Mouse (Mus musculus) cerebellum, adult 2 months (tissue): ENCODE results near the gene Lrfn3. TPM values are rescaled to one million over a fixed set of nuclear protein-coding genes. Genes with fewer than 3 reads are reported as not detected.

Experiments
- DNase-seq, 2 experiments: peaks; one replicate each; pipeline ENCODE4 v3.0.0; 2021
- H3K27ac ChIP-seq: fragments of 200-500 bp; 2 replicates; pipeline ENCODE4 v1.5.1; 2012; ENCODE audit warnings: low read length, control low read depth, inconsistent platforms; ENCODE audit not compliant: insufficient read depth
- H3K27me3 ChIP-seq: fragments of 200-500 bp; 2 replicates; pipeline ENCODE4 v1.6.1; 2012; ENCODE audit warnings: inconsistent platforms, mild to moderate bottlenecking, low read length, moderate library complexity; ENCODE audit not compliant: control insufficient read depth, insufficient read depth
- H3K4me1 ChIP-seq: fragments of 200-500 bp; 2 replicates; pipeline ENCODE4 v1.6.1; 2011; ENCODE audit warnings: low read length; ENCODE audit not compliant: control insufficient read depth, insufficient read depth
- H3K4me3 ChIP-seq: fragments of 200-500 bp; replicated peaks from 2 replicates; pipeline ENCODE3; 2011; ENCODE audit warnings: mild to moderate bottlenecking, low read depth, low read length, control low read depth; ENCODE audit not compliant: insufficient read depth
- CTCF ChIP-seq: fragments of 200-500 bp; IDR thresholded peaks from 2 replicates; pipeline ENCODE4 v1.5.1; 2011; ENCODE audit warnings: low read depth, mild to moderate bottlenecking, control low read depth, low read length, moderate library complexity, borderline replicate concordance; ENCODE audit not compliant: insufficient read depth
- POLR2A ChIP-seq: fragments of 200-500 bp; IDR thresholded peaks from 2 replicates; pipeline ENCODE4 v1.6.1; 2011; ENCODE audit warnings: low read length, control low read depth, borderline replicate concordance; ENCODE audit not compliant: insufficient read depth
- WGBS: fragments of 180-500 bp; shearing (Covaris S2); methylation state at CpG from one replicate; pipeline ENCODE4 v1.1.7; 2018; 5-methylcytosine and 5-hydroxymethylcytosine counted together
- polyA plus RNA-seq: library from polyadenylated mRNA; depleted of rRNA; stranded (reverse); fragments of >200 nt; gene quantifications from 2 replicates; pipeline ENCODE4 v1.2.3, GENCODE M21; 2012

Gene Lrfn3
- polyA plus RNA-seq, 1 experiment: 20.4 TPM

DNA sequence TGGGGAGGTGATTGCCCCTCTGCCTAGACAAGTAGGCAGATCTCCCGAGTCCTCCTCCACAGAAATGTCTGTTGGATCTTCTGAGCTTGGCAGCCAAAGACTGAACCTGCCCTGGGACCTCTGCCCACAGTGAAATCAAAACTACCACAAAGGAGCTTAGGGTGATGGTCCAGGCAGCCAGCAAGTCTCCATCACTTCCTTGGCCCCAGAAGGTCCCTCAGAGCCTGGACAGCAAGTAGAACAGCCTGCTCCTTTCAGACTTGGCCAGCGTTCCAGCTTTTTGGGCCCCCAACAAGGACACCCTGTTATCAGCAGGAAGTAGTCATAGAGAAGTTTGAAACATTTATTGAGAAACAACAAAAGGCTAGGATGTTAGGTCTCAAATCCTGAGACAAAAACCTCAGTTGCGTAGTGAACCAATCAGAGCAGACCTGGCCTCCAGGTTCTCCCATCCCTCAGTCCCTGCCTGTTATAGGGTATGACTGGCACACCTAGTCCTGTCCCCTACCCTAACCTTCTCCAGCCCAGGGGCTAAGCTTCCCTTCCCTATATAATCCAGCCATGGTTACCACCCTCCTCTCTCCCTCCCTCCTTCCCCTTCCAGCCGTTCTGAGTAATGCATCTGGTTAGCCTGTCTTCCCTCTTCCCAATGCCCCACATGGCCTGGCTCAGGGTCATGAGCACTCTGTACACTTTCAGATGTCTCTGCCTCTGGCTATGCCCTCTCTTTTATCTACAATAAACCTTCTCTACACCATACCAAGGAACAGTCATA lies 30.4 kb upstream of the Lrfn3 start:
- H3K27me3 ChIP-seq: no peaks in the 10 kb centered on the region
- 61% methylated on average over 4 of the region's 4 CpGs for WGBS
- H3K4me3 ChIP-seq: no peak overlapping the region
- DNase-seq: no peak
- H3K4me1 ChIP-seq: no peaks in the 10 kb centered on the region
- no peak for TF ChIP-seq POLR2A
- TF ChIP-seq CTCF: no peak
- H3K27ac ChIP-seq: no peak overlapping the region

DNA sequence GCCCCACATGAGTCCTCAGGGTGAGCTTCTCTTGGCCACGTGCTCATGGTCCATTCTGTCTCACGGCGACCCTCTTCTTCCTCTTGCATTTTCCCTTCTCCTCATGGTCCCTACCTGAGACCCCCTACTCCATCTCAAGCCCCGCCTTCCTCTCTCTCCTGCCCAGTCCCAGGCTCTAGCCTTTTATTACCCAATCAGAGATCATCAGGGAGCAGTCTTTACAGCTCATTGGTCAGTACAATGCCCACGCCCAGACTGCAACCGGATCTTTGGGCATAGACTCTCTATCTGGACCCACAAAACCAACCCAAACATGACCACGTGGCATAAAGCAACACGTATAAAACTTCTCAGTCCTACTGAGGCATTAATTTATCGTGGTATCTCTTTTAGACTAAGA lies 21.5 kb upstream of the Lrfn3 start:
- Histone ChIP-seq H3K27ac (no peak overlapping the region), H3K27me3 (no peaks in the 10 kb centered on the region), H3K4me3 (no peak overlapping the region), H3K4me1 (no peaks in the 10 kb centered on the region)
- TF ChIP-seq POLR2A (no peak), CTCF (no peak)
- no peak for DNase-seq
- 84% methylated on average over 9 of the region's 9 CpGs for WGBS

DNA sequence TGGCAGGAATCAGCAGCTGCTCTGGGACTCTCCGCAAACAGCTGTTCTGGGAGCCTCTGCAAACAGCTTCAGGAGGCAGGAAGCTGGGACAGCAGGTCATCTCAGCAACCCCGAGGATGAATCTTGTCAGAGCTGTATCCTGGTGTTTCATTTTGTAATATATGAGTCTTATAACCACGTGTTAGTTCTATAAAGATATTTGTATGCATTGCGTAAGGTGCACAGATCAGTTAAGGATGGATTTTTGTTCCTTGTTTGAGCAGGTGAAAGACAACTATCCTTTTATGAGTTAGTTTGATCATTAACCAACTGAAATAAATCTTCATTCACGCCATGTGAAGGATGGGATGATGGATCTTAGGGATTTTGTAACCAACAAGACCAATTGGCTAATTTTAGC lies 17.5 kb upstream of the Lrfn3 start:
- TF ChIP-seq POLR2A (no peak), CTCF (no peak)
- WGBS: 52% methylated on average over 5 of the region's 5 CpGs
- Histone ChIP-seq H3K27ac (no peak overlapping the region), H3K4me1 (no peaks in the 10 kb centered on the region), H3K27me3 (no peaks in the 10 kb centered on the region), H3K4me3 (no peak overlapping the region)
- DNase-seq: no peak

DNA sequence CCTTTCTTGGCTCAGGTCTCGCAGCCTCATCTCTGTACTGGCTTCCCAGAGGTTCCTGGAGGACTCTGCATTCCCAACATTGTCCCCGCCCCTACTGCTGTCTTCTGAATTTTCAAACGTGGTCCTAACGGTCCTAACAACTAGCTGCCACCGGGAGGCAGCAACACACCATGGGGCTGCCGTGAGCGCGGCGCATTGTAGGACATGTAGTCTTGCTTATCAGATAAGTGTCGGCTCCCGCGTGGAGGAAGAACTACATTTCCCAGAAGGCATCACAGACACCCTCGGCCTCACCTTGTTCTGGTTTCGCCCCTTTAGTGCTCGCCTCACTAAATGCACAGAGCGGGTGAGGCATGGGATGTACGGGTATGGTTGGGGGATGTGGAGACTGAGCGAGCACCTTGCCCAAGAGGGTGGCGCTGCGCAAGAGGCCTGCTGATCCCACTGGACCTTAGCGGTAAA lies 11.0 kb upstream of the Lrfn3 start:
- Histone ChIP-seq H3K27me3 (no peaks in the 10 kb centered on the region), H3K27ac (peak overlapping the region; percentile 19), H3K4me3 (peak overlapping the region; percentile 59), H3K4me1 (no peaks in the 10 kb centered on the region)
- TF ChIP-seq POLR2A (peak; percentile 97), CTCF (peak; percentile 95)
- under 1% methylated on average over 21 of the region's 21 CpGs for WGBS
- peak; percentile 95 to 98 for DNase-seq

GRCm38 (mm10) chr7:30367466-30367865 lies 4.9 kb upstream of the Lrfn3 start:
- Histone ChIP-seq H3K27ac (no peak overlapping the region), H3K4me3 (no peak overlapping the region), H3K4me1 (peaks cover 16% of the 10 kb centered on the region; the same call in 1 of the 2 replicates), H3K27me3 (no peaks in the 10 kb centered on the region)
- WGBS: 83% methylated on average over 2 of the region's 2 CpGs
- TF ChIP-seq POLR2A (no peak), CTCF (no peak)
- no peak for DNase-seq

DNA sequence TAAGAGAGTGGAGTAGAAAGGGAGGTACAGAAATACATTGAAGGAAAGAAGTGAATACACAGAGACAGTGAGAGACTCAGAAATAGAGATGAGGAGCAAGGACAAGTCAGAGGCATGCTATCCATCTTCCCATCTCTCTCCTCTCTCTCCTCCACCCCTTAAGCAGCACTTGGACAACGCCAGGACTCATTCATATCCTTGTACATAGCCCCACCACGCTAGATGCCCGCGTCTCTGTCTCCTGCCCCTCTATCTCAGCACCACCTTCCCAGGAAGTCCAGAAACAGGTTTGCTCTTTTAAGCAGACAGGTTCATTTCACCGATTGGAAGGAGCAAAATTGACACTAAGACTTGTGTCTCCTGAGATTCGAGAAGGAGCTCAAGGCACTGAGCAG lies 769 bp upstream of the Lrfn3 start:
- DNase-seq: no peak
- Histone ChIP-seq H3K4me3 (peak overlapping the region; percentile 85), H3K4me1 (peaks cover 34% of the 10 kb centered on the region), H3K27me3 (no peaks in the 10 kb centered on the region), H3K27ac (peak overlapping the region; percentile 80)
- TF ChIP-seq POLR2A: no peak
- TF ChIP-seq CTCF: no peak
- WGBS: 18% methylated on average over 6 of the region's 6 CpGs

DNA sequence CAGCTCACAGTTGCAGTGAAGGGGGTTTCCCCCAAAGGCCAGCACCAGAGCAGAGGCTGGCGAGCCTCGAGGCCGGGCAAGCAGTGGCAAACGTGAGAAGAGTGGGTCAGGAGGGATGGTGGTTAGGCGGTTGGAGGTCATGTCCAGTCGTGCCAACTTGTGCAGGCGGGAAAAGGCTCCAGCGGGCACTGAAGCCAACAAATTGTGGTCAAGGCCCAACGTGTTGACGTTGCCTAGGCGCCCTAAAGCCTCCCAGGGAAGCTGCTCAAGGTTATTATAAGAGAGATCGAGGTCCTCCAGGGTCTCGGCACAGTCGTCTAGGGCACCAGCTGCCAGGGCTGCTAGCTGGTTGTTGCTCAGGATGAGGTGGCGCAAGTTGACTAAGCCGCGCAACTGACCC lies 2.5 kb downstream of the Lrfn3 start:
- Histone ChIP-seq H3K4me1 (peaks cover 46% of the 10 kb centered on the region), H3K27ac (no peak overlapping the region), H3K27me3 (no peaks in the 10 kb centered on the region), H3K4me3 (no peak overlapping the region)
- TF ChIP-seq POLR2A (no peak), CTCF (no peak)
- 71% methylated on average over 17 of the region's 17 CpGs for WGBS
- no peak for DNase-seq

- TF ChIP-seq CTCF (no peak), POLR2A (no peak)
- no peak overlapping the region for H3K4me3 ChIP-seq
- WGBS: 65% methylated on average over 31 of the region's 31 CpGs
- no peak for DNase-seq
- peaks cover 42% of the 10 kb centered on the region for H3K4me1 ChIP-seq
- H3K27ac ChIP-seq: no peak overlapping the region
- H3K27me3 ChIP-seq: no peaks in the 10 kb centered on the region
Measured at GRCm38 (mm10) chr7:30359276-30359865, 3.2 kb downstream of the Lrfn3 start.
